In the genomic region with DNA sequence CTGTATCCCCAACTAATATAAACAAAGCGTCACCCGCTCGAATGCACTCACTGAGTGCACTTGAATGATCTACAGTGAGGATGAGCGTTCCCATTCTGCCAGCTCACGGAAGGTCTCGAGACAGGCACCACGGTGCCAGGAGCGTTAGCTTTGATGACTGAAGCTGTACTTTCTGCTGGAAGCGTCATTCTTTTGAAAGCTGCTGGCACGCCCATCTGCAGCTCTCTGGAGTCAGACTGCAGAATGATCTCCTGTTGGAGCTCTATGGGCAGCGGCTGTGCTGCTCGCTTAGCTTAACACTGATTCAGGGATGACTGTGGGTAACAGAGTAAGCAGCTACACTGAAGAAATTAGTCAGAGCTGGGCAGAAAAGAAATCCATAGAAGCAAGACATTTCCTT, we compare ENCODE assay signal across 29 mouse cellular contexts.
DNase-seq lines count a peak whose midpoint lies in the region; ATAC-seq and TF ChIP-seq lines count a peak whose summit lies in the region.
"Had no signal": no experiment of that assay in that cellular context is flagged by ENCODE, and none has a peak within 500 bp of the region (broad histone marks: within the 10 kb centered on the region; RNA-seq: fewer than 3 reads in every experiment).

No protein-coding gene starts in this region.

- no peaks in the 10 kb centered on the region for H3K27me3 ChIP-seq in midbrain, postnatal 0 days (ENCODE audit: insufficient read depth, low read length)
- H3K27me3 ChIP-seq in midbrain, embryonic 13.5 days = no peaks in the 10 kb centered on the region
- no peaks in the 10 kb centered on the region for H3K27me3 ChIP-seq in forebrain, embryonic 14.5 days (replicated peaks; ENCODE audit: control insufficient read depth, insufficient read depth, low read length)
- H3K27me3 ChIP-seq: embryonic facial prominence, embryonic 13.5 days; hindbrain, embryonic 12.5 days; neural tube, embryonic 12.5 days; stomach, embryonic 15.5 days had no signal

- H3K36me3 ChIP-seq in midbrain, postnatal 0 days (ENCODE audit: insufficient read depth, low read length) = no peaks in the 10 kb centered on the region
- no peaks in the 10 kb centered on the region for H3K36me3 ChIP-seq in midbrain, embryonic 13.5 days
- H3K36me3 ChIP-seq in forebrain, embryonic 14.5 days (ENCODE audit: control insufficient read depth, insufficient read depth, low read length) = no peaks in the 10 kb centered on the region
- H3K36me3 ChIP-seq: embryonic facial prominence, embryonic 13.5 days; hindbrain, embryonic 12.5 days; neural tube, embryonic 12.5 days; stomach, embryonic 15.5 days had no signal

- H3K4me3 ChIP-seq in midbrain, postnatal 0 days (ENCODE audit: low read depth, low read length) = no peak overlapping the region
- no peak overlapping the region for H3K4me3 ChIP-seq in midbrain, embryonic 13.5 days (replicated peaks)
- H3K4me3 ChIP-seq in forebrain, embryonic 14.5 days (ENCODE audit: low read depth, low read length) = no peak overlapping the region
- H3K4me3 ChIP-seq: embryonic facial prominence, embryonic 13.5 days; erythroblast, embryonic 14.5 days; hindbrain, embryonic 12.5 days; left cerebral cortex, adult 2 months; neural tube, embryonic 12.5 days; stomach, embryonic 15.5 days had no signal

- ATAC-seq in frontal cortex, adult (ENCODE audit: low TSS enrichment) = peak; percentile 83
- no peak for ATAC-seq in midbrain, postnatal 0 days (ENCODE audit: low FRiP score)
- no peak for ATAC-seq in midbrain, embryonic 13.5 days
- no peak; the same call in 1 of the 2 replicates for ATAC-seq in forebrain, embryonic 14.5 days
- ATAC-seq: inflammation-experienced regulatory T-cells, adult 6 months; Patski had no signal

- H3K4me2 ChIP-seq in midbrain, postnatal 0 days (ENCODE audit: low read depth, low read length, poor library complexity, severe bottlenecking) = no peak overlapping the region
- no peak overlapping the region for H3K4me2 ChIP-seq in midbrain, embryonic 13.5 days (replicated peaks)
- no peak overlapping the region for H3K4me2 ChIP-seq in forebrain, embryonic 14.5 days (ENCODE audit: low read length)
- H3K4me2 ChIP-seq: embryonic facial prominence, embryonic 13.5 days; hindbrain, embryonic 12.5 days; neural tube, embryonic 12.5 days; stomach, embryonic 15.5 days had no signal

- no peak for DNase-seq in frontal cortex, postnatal 36 days (ENCODE audit: low spot score in 2 of 2)
- peak; percentile 51 for DNase-seq in midbrain, postnatal 0 days (ENCODE audit: low spot score)
- peak; percentile 72 for DNase-seq in forebrain, embryonic 14.5 days (ENCODE audit: low spot score)
- DNase-seq in retina, postnatal 1 day = peak; percentile 82
- no peak for DNase-seq in gastrocnemius, postnatal 4 days (ENCODE audit: low spot score in 2 of 2)
- no peak for DNase-seq in left cerebral cortex, adult 9 months (ENCODE audit: low spot score in 2 of 2)
- DNase-seq: adrenal gland, adult 2 months; cerebellum, adult 18-20 months; cerebellum, postnatal 36 days; embryo, embryonic 11 days; gastrocnemius, postnatal 10 days; heart, adult 18-20 months; kidney, adult 18-20 months; layer of hippocampus, adult 9-11 months; right cerebral cortex, postnatal 4 days; thymus, adult 2 months; thymus, postnatal 4 days had no signal

- H3K4me1 ChIP-seq in midbrain, postnatal 0 days (ENCODE audit: insufficient read depth, low read length) = no peaks in the 10 kb centered on the region
- H3K4me1 ChIP-seq in midbrain, embryonic 13.5 days (replicated peaks) = peaks cover 10% of the 10 kb centered on the region; the same call in 1 of the 2 replicates
- H3K4me1 ChIP-seq in forebrain, embryonic 14.5 days (ENCODE audit: control insufficient read depth, insufficient read depth, low read length) = peaks cover 13% of the 10 kb centered on the region; the same call in 1 of the 2 replicates
- H3K4me1 ChIP-seq: embryonic facial prominence, embryonic 13.5 days; stomach, embryonic 15.5 days had no signal

- TF ChIP-seq CTCF in midbrain, postnatal 0 days (IDR thresholded peaks at IDR 0.05) = no peak

- no peak overlapping the region for H3K9ac ChIP-seq in midbrain, postnatal 0 days (replicated peaks; ENCODE audit: low read length, poor library complexity, severe bottlenecking)
- H3K9ac ChIP-seq in midbrain, embryonic 13.5 days (replicated peaks) = no peak overlapping the region
- H3K9ac ChIP-seq in forebrain, embryonic 14.5 days (ENCODE audit: low read length) = no peak overlapping the region
- H3K9ac ChIP-seq: embryonic facial prominence, embryonic 13.5 days; hindbrain, embryonic 12.5 days; neural tube, embryonic 12.5 days; stomach, embryonic 15.5 days had no signal

- H3K27ac ChIP-seq in midbrain, postnatal 0 days (ENCODE audit: low read depth, low read length) = no peak overlapping the region
- no peak overlapping the region for H3K27ac ChIP-seq in midbrain, embryonic 13.5 days
- H3K27ac ChIP-seq in forebrain, embryonic 14.5 days (ENCODE audit: low read depth, low read length) = no peak overlapping the region; the same call in 1 of the 2 replicates
- H3K27ac ChIP-seq: embryonic facial prominence, embryonic 13.5 days; hindbrain, embryonic 12.5 days; kidney, postnatal 0 days; left cerebral cortex, adult 2 months; macrophage; neural tube, embryonic 12.5 days; stomach, embryonic 15.5 days had no signal

- 66% methylated on average over 12 of the region's 12 CpGs for WGBS in midbrain, postnatal 0 days
- WGBS in midbrain, embryonic 13.5 days = 74% methylated on average over 12 of the region's 12 CpGs
- WGBS in forebrain, embryonic 14.5 days = 40% methylated on average over 12 of the region's 12 CpGs

- no peaks in the 10 kb centered on the region for H3K9me3 ChIP-seq in midbrain, postnatal 0 days (ENCODE audit: low read length)
- no peaks in the 10 kb centered on the region for H3K9me3 ChIP-seq in midbrain, embryonic 13.5 days
- no peaks in the 10 kb centered on the region for H3K9me3 ChIP-seq in forebrain, embryonic 14.5 days (replicated peaks; ENCODE audit: control insufficient read depth, low read length)
- H3K9me3 ChIP-seq: embryonic facial prominence, embryonic 13.5 days; hindbrain, embryonic 12.5 days; neural tube, embryonic 12.5 days; stomach, embryonic 15.5 days had no signal

Comparison
In these comparisons a context has a peak if more than half of its experiments do, and no peak if none do; other contexts are left out.
1. DNase-seq: peak in midbrain, postnatal 0 days (single experiment), forebrain, embryonic 14.5 days (single experiment) and retina, postnatal 1 day (single experiment); none in frontal cortex, postnatal 36 days (0 of 2), gastrocnemius, postnatal 4 days (0 of 2) and left cerebral cortex, adult 9 months (0 of 2).